Mouse (Mus musculus): ENCODE data around the gene Nop2.

Nop2 gene

DNA sequence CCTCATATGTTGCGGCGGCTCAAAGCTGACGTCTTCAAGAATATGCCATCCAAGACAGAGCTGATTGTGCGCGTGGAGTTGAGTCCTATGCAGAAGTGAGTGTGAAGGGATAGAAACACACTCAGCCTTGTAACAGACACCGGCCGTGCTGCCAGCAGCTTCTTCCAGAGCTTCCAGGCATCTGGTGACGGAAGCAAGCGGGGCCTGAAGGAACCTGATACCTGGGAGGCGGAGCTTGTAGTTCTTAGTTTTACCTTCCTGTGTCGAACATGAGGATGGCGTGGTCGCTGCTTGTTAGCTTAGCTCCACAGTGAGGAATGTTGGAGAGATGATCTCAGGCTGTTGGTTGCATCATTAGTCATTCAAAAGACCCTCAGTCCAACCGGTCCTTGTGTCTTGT lies 22.3 kb upstream of the Nop2 start:
- DNase-seq (ENCODE audit: low spot score): no peak

DNA sequence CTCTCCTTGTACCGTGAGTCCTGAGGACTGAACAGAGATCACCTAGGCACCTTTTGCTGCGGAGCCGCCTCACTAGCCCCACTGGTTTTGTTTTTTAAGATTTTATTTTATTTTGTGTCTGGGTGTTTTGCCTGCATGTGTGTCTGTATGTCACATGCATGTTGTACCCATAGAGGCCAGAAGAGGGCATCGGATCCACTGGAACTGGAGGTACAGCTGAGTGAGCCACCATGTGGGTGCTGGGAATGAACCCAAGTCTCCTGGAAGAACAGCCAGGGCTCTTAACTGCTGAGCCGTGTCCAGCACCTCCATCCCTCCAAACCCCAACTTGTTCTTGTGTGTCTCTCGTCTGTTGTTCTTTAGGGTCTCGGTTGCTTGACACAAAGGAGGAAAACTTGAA lies 20.8 kb upstream of the Nop2 start:
- no peak for DNase-seq (ENCODE audit: low spot score)

DNA sequence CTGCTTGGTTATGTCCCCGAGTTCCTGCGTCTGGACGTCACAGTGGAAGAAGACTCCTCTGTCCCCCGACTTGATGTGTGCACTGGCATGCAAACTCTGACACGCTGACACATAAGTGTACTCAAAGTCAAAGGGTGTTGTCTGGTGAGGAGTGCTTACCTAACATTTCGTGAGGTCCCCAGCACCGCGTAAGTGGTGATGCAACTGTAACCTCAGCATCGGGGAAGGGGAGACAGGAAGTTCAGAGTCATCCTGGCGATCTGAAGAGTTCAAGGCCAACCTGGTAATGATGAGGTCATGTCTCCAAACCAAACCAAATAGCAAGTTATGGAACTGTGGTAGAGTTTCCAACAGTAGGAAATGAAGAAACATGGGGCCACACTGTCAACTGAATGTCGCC lies 19.2 kb upstream of the Nop2 start:
- no peak for DNase-seq (ENCODE audit: low spot score)

GRCm38 (mm10) chr6:125119387-125119786 lies 12.3 kb upstream of the Nop2 start:
- no peak for DNase-seq (ENCODE audit: low spot score)

DNA sequence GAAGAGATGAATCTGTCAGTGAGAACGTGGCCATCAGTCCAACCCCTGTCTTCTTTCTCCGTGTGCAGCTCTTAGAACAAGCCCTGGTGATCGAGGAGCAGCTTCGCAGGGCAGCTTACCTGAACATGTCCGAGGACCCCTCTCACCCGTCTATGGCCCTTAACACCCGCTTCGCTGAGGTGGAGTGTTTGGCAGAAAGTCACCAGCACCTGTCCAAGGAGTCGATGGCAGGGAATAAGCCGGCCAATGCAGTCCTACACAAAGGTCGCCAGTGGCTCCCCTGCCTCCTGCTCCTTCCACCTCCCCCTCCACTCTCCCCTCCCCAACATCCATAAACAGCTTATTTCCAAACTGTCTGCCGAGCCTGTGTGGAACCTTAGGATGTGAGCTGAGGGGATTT lies 3.0 kb upstream of the Nop2 start:
- DNase-seq (ENCODE audit: low spot score): no peak

- DNase-seq (ENCODE audit: low spot score): no peak
These were observed 1.9 kb upstream of the Nop2 start for GRCm38 (mm10) chr6:125129710-125130402.

GRCm38 (mm10) chr6:125132470-125132869 lies 761 bp downstream of the Nop2 start:
- DNase-seq (ENCODE audit: low spot score): no peak

DNA sequence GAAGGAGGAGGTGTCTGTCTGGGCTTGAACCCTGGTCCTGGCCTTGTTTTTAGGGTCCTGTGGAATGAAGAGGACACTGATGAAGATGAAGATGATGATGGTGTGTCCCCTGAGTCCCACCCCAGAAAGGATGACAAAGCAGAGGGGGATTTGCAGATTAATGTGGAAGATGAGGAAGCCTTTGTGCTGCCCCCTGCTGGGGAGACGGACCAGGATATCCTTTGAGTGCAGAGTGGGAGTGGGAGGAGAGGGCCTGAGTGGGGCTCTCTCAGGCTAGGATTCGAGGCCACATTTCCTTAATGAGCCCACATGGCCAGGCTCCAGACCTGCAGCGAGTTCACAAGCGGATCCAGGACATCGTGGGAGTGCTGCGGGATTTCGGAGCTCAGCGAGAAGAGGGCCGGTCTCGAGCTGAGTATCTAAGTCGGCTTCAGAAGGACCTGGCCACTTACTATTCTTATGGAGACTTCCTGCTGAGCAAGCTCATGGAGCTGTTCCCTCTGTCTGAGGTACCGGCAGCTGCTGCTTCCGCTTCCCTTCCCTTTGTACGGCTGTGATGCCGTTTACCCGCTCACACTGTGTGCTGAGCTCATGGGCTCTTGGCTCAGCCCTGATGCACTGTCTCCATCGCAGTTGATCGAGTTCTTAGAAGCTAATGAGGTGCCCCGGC lies 5.4 kb downstream of the Nop2 start:
- no peak for DNase-seq (ENCODE audit: low spot score)

- DNase-seq (ENCODE audit: low spot score): no peak
These were observed 8.0 kb downstream of the Nop2 start for GRCm38 (mm10) chr6:125139747-125140146.

GRCm38 (mm10) chr6:125142436-125142835 lies 10.7 kb downstream of the Nop2 start:
- DNase-seq (ENCODE audit: low spot score): no peak

DNA sequence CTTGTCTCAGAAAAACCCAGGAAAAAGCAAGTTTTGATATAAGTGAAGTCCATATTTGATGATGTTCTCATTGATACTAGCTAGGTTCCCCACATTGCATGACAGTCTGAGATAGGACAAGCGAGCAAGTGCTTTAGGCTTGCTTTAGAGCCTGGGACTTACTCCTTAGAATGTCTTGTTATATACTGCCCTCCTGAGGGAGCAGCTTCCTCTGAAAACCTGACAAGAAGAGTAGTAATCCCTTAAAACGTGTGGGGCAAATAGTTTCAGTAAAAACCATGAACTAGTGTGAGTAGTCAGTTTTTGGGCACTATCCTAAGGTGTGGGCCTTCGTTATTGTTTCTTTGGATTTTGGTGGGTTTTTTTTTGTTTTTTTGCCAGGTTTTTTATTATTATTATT lies 11.4 kb downstream of the Nop2 start:
- DNase-seq (ENCODE audit: low spot score): no peak

DNA sequence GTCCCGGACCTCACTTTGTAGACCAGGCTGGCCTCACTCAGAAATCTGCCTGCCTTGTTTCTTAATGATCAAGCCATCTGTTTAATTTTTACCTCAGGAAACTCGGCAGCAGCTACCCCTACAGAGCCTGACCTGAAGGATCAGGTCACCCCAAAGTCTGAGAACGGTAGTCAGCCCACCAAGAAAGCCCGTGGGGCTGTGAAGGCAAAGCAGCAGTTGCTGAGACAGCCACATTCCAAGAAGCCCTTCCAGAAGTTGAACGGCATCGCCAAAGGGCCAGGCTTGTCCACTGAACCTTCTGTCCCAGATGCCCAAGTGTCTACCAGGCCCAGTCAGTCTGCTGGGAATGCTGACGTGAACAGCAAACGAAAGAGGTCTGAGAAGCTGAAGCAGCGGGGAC lies 12.2 kb downstream of the Nop2 start:
- no peak for DNase-seq (ENCODE audit: low spot score)

GRCm38 (mm10) chr6:125145001-125145400 lies 13.3 kb downstream of the Nop2 start, which contains the start of gene Iffo1:
Gene Iffo1, plus strand, starts transcription at chr6:125145241.
- DNase-seq (ENCODE audit: low spot score): peak; percentile 92

DNA sequence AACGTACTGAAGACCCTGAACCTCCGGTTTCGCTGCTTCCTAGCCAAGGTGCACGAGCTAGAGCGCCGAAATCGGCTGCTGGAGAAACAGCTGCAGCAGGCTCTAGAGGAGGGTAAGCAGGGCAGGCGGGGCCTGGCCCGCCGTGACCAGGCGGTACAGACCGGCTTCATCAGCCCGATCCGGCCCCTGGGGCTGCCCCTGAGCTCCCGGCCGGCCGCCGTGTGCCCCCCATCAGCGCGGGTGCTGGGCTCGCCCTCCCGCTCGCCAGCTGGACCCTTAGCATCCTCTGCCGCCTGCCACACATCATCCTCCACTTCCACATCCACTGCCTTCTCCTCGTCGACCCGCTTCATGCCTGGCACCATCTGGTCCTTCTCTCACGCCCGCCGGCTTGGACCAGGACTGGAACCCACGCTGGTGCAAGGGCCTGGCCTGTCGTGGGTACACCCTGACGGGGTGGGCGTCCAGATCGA lies 13.8 kb downstream of the Nop2 start:
- DNase-seq (ENCODE audit: low spot score): no peak

- no peak for DNase-seq (ENCODE audit: low spot score)
These were observed 14.4 kb downstream of the Nop2 start for GRCm38 (mm10) chr6:125146148-125146547.

DNA sequence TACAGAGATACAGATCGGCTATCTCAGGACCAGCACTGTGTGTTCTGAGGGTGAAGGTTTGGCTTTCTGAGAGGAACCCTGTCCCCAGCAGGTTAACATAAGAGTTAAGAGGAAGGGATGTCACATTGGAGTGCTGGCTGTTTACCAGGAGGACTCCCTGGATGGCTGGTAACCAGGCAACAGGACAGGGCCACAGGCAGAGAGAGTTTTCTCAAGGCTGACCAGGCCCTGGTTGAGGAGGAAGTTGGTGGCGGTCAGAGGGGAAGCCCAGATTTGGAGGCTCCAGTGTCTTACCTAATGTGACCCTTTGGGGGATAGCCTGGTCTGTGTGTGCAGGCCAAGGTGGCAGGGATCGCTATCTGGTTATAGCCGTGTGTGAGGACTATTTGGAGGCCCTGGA lies 15.1 kb downstream of the Nop2 start:
- DNase-seq (ENCODE audit: low spot score): peak; percentile 55

DNA sequence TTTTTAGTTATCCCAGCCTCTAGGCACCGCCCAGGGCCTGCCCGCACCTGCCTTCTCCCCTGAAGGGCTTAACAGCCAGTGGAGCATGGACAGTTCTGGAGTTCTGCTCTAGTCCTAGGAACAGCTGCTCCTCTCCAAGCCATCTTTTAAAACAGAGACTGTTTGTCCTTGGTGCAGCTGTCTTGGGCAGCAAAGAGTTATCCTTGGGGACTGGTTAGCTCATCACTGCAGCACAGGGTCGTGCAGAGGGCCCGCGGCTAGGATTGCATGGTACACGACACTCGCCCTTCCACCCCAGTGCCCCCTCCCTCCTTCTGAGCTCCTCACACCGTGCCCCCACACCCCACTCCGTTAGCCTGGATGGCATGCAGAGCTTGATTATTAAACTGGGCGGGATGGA lies 15.6 kb downstream of the Nop2 start:
- no peak for DNase-seq (ENCODE audit: low spot score)

GRCm38 (mm10) chr6:125148251-125148925 lies 16.7 kb downstream of the Nop2 start:
- DNase-seq (ENCODE audit: low spot score): no peak

- no peak for DNase-seq (ENCODE audit: low spot score)
These were observed 17.3 kb downstream of the Nop2 start for GRCm38 (mm10) chr6:125148926-125149568.

DNA sequence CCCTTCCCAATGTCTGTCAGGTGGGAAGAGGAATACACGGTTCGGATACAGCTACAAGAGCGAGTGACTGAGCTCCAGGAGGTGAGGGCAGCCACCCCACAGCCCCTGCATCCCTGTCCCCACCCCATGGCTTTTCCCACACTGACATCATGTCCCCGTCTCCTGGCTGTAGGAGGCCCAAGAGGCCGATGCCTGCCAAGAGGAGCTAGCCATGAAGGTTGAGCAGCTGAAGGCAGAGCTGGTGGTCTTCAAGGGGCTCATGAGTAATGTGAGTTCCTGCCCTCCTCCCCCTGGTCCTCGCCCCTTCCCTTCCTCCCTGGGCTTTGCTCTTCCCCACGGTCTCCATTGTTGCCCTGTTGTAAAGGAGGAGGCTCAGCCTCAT lies 17.9 kb downstream of the Nop2 start:
- DNase-seq (ENCODE audit: low spot score): no peak

DNA sequence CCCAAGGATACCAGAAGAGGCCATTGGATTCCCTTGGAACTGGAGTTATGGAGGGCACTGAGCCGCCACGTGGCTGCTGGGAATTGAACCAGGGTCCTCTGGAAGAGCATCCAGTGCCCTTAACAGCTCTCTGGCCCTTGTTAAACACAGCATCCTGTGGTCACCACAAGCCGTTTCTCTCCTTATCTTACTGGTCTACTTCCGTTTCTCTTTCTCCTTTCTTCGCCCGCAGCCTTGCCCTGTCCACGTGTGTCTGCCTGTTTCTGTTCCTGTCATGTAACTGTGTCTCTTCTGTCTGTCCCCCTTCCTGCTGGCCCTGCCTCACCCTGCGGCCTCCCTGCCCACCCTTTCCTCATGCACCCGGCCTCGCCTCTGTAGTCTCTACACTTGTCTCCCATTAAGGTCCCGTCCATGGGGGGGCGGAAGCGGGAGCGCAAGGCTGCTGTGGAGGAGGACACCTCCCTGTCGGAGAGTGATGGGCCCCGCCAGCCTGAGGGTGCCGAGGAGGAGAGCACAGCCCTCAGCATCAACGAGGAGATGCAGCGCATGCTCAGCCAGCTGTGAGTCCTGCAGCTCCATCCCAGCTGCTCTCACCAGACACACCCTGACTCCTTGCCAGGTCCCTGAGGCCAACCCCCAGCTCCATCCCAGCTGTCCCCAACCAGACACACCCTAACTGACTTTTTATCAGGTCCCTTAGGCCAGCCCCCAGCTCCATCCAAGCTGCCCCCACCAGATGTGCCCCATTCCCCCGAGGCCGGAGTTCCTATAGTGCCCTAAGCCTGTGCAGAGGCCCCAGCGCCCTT lies 20.7 kb downstream of the Nop2 start:
- DNase-seq (ENCODE audit: low spot score): no peak

DNA sequence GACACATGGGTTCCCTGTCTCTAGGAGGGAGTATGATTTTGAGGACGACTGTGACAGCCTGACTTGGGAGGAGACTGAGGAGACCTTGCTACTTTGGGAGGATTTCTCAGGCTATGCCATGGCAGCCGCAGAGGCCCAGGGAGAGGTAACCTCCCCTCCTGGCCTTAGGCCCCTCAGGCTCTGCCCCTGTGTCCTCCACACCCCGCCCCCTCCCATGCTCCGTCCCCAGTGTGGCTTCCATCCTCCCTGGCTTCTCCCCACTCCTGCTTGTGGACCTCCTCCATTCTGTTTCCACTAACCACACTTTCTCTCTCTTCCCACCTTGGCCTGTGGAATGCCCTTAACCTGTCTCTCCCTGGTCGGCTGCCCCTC lies 21.3 kb downstream of the Nop2 start:
- DNase-seq (ENCODE audit: low spot score): no peak

Data from lung, postnatal 25 days (tissue).